Mouse (Mus musculus) gastrocnemius, postnatal 25 days (tissue): ENCODE data around the gene Il9. TPM values are rescaled to one million over a fixed set of nuclear protein-coding genes. Genes with fewer than 3 reads are reported as not detected.

Source experiments
- DNase-seq: peaks from one replicate; pipeline ENCODE4 v3.0.0; 2022
- long read RNA-seq, 2 experiments: library from polyadenylated mRNA; stranded (forward); transcript quantifications; one replicate each; pipeline ENCODE4 v2.0.0; 2021
- total RNA-seq, 2 experiments: library from RNA; stranded (reverse); gene quantifications; 1 replicate in 1 of 2; 2 replicates in 1 of 2; pipeline ENCODE4 v1.2.3; 2021

Il9 gene
- not detected for total RNA-seq
- long read RNA-seq, experiment 1, result 0 reads
- long read RNA-seq, experiment 2, result 0 reads

GRCm38 (mm10) chr13:56482146-56482545, at the start of gene Il9:
Gene Il9, minus strand, starts transcription at chr13:56482246.
- DNase-seq, result no peak

GRCm38 (mm10) chr13:56529685-56530084, 47.6 kb upstream of the Il9 start:
- DNase-seq, result no peak

GRCm38 (mm10) chr13:56529031-56529430, 47.0 kb upstream of the Il9 start:
- DNase-seq, result no peak

GRCm38 (mm10) chr13:56528281-56528680, 46.2 kb upstream of the Il9 start:
- no peak for DNase-seq

GRCm38 (mm10) chr13:56527846-56528245, 45.8 kb upstream of the Il9 start:
- no peak for DNase-seq

- DNase-seq, result no peak
These were observed 44.8 kb upstream of the Il9 start for GRCm38 (mm10) chr13:56526871-56527270.

GRCm38 (mm10) chr13:56522821-56523167, 40.7 kb upstream of the Il9 start:
- no peak for DNase-seq

- peak; percentile 90 for DNase-seq
These were observed 40.2 kb upstream of the Il9 start, which contains the start of gene Fbxl21 for GRCm38 (mm10) chr13:56522081-56522820. Gene Fbxl21, plus strand, starts transcription at chr13:56522472.

- DNase-seq, result no peak
These were observed 34.8 kb upstream of the Il9 start for GRCm38 (mm10) chr13:56516816-56517215.

- no peak for DNase-seq
These were observed 34.3 kb upstream of the Il9 start for GRCm38 (mm10) chr13:56516311-56516710.

GRCm38 (mm10) chr13:56513595-56513994, 31.5 kb upstream of the Il9 start:
- DNase-seq, result no peak

- no peak for DNase-seq
These were observed 27.8 kb upstream of the Il9 start for GRCm38 (mm10) chr13:56509796-56510195.

GRCm38 (mm10) chr13:56506871-56507496, 24.9 kb upstream of the Il9 start:
- no peak for DNase-seq

- DNase-seq, result no peak
These were observed 19.9 kb upstream of the Il9 start for GRCm38 (mm10) chr13:56501866-56502420.

- no peak for DNase-seq
These were observed 18.6 kb upstream of the Il9 start for GRCm38 (mm10) chr13:56500636-56501035.

- no peak for DNase-seq
These were observed 18.1 kb upstream of the Il9 start for GRCm38 (mm10) chr13:56500132-56500531.

- no peak for DNase-seq
These were observed 12.4 kb upstream of the Il9 start for GRCm38 (mm10) chr13:56494440-56494839.

- no peak for DNase-seq
These were observed 6.0 kb upstream of the Il9 start for GRCm38 (mm10) chr13:56488012-56488411.

- DNase-seq, result no peak
These were observed 4.0 kb downstream of the Il9 start for GRCm38 (mm10) chr13:56478027-56478426.

GRCm38 (mm10) chr13:56477271-56477670, 4.8 kb downstream of the Il9 start:
- peak; percentile 20 for DNase-seq

- no peak for DNase-seq
These were observed 5.3 kb downstream of the Il9 start for GRCm38 (mm10) chr13:56476790-56477189.

GRCm38 (mm10) chr13:56475363-56475762, 6.7 kb downstream of the Il9 start:
- DNase-seq, result peak; percentile 26

- no peak for DNase-seq
These were observed 9.4 kb downstream of the Il9 start for GRCm38 (mm10) chr13:56472661-56473060.

- peak; percentile 50 for DNase-seq
These were observed 10.1 kb downstream of the Il9 start for GRCm38 (mm10) chr13:56471951-56472350.
